In genomic region chr5:106803094-106803493, GRCm38 (mm10) we compare ENCODE assay signal across 8 mouse cellular contexts.
DNase-seq lines count a peak whose midpoint lies in the region; ATAC-seq and TF ChIP-seq lines count a peak whose summit lies in the region.

No protein-coding gene starts in this region.

- no peak overlapping the region for H3K4me3 ChIP-seq in kidney, adult 2 months (ENCODE audit: insufficient read depth, low read depth, low read length)
- H3K4me3 ChIP-seq in liver, embryonic 11.5 days (ENCODE audit: low read depth, low read length): no peak overlapping the region

- intact Hi-C loops in gastrocnemius, postnatal 36 days (cut with DNase I): loop anchor here (5.0 kb wide), 1 partner anchor 336 kb away; no protein-coding TSS in a partner anchor

- DNase-seq in 3134 (ENCODE audit: extremely low read depth, insufficient read length, low spot score): peak; percentile 20
- DNase-seq in R1 (ENCODE audit: low read depth, low spot score): peak; percentile 61
- DNase-seq in cerebellum, postnatal 4 days (ENCODE audit: low spot score in 2 of 2): peak; percentile 38 to 70
- peak; percentile 19 to 27 for DNase-seq in gastrocnemius, postnatal 36 days
- peak; percentile 51 for DNase-seq in kidney, adult 2 months
- no peak for DNase-seq in liver, embryonic 11.5 days (ENCODE audit: low spot score)
- DNase-seq in monocyte, adult 2 months (ENCODE audit: low read depth in 1 of 2, low spot score in 2 of 2): peak; percentile 6 to 15
- peak; percentile 40 to 66 for DNase-seq in spleen, postnatal 36 days (ENCODE audit: low spot score in 2 of 2)

- ATAC-seq in liver, embryonic 11.5 days (replicated peaks; ENCODE audit: low FRiP score): peak; percentile 60

- no peaks in the 10 kb centered on the region for H3K36me3 ChIP-seq in kidney, adult 2 months (ENCODE audit: control insufficient read depth, insufficient read depth, low read length)
- H3K36me3 ChIP-seq in liver, embryonic 11.5 days (ENCODE audit: control insufficient read depth, insufficient read depth, low read length): no peaks in the 10 kb centered on the region

- H3K4me2 ChIP-seq in liver, embryonic 11.5 days: peak overlapping the region; percentile 64; the same call in 1 of the 2 replicates

- TF ChIP-seq POLR2A in kidney, adult 2 months (IDR thresholded peaks at IDR 0.05; ENCODE audit: low read depth, low read length): no peak

- H3K4me1 ChIP-seq in kidney, adult 2 months (ENCODE audit: control insufficient read depth, insufficient read depth, low read length): 0 out of 2 replicates have a peak, but pooled peaks cover 3% of the 10 kb centered on the region
- H3K4me1 ChIP-seq in liver, embryonic 11.5 days (replicated peaks; ENCODE audit: control insufficient read depth, insufficient read depth, low read length): 0 out of 2 replicates have a peak, but pooled peaks cover 3% of the 10 kb centered on the region

- no peak overlapping the region for H3K9ac ChIP-seq in liver, embryonic 11.5 days (ENCODE audit: low read depth, low read length)

- peak; percentile 57 for TF ChIP-seq CTCF in kidney, adult 2 months (conservative IDR thresholded peaks at IDR 0.05; ENCODE audit: insufficient read depth, insufficient read length, low read depth, low read length)

- H3K9me3 ChIP-seq in liver, embryonic 11.5 days (ENCODE audit: control insufficient read depth, low read length): no peaks in the 10 kb centered on the region

- H3K27me3 ChIP-seq in kidney, adult 2 months (replicated peaks; ENCODE audit: control insufficient read depth, insufficient read depth, low read length): no peaks in the 10 kb centered on the region
- H3K27me3 ChIP-seq in liver, embryonic 11.5 days (replicated peaks; ENCODE audit: control insufficient read depth, insufficient read depth, low read length): no peaks in the 10 kb centered on the region

- 2% methylated on average over 12 of the region's 12 CpGs for WGBS in kidney, adult 2 months
- WGBS in liver, embryonic 11.5 days: 2% methylated on average over 12 of the region's 12 CpGs

- H3K27ac ChIP-seq in kidney, adult 2 months (ENCODE audit: insufficient read depth, low read depth, low read length): no peak overlapping the region
- H3K27ac ChIP-seq in liver, embryonic 11.5 days (ENCODE audit: low read depth, low read length): no peak overlapping the region
